ENCODE assay signal across 21 mouse cellular contexts in genomic region chr9:29130316-29130715, GRCm38 (mm10).
DNase-seq lines count a peak whose midpoint lies in the region; ATAC-seq and TF ChIP-seq lines count a peak whose summit lies in the region.
"Had no signal": no experiment of that assay in that cellular context is flagged by ENCODE, and none has a peak within 500 bp of the region (broad histone marks: within the 10 kb centered on the region; RNA-seq: fewer than 3 reads in every experiment).

No protein-coding gene starts in this region.

- H3K9ac ChIP-seq in forebrain, embryonic 16.5 days (replicated peaks; ENCODE audit: low read depth, low read length): no peak overlapping the region
- H3K9ac ChIP-seq in stomach, postnatal 0 days (ENCODE audit: low read length): no peak overlapping the region
- H3K9ac ChIP-seq: embryonic facial prominence, embryonic 13.5 days; heart, embryonic 15.5 days; liver, embryonic 12.5 days; lung, embryonic 14.5 days; midbrain, embryonic 12.5 days had no signal

- DNase-seq in cerebellum, adult 2 months: no peak
- no peak for DNase-seq in cerebellum, adult 11-12 months
- no peak for DNase-seq in left cerebral cortex, adult 2 months (ENCODE audit: extremely low spot score in 1 of 2, low spot score in 2 of 2)
- no peak for DNase-seq in left cerebral cortex, postnatal 36 days (ENCODE audit: low spot score in 2 of 2)
- no peak for DNase-seq in ovary, postnatal 36 days (ENCODE audit: low spot score)
- DNase-seq in stomach, postnatal 0 days (ENCODE audit: low spot score): no peak
- DNase-seq in c-Kit-positive CD71-positive TER-119-positive erythroid progenitor cells, embryonic 14.5 days (ENCODE audit: low spot score): no peak
- DNase-seq: adrenal gland, postnatal 36 days; cerebellum, postnatal 14 days; kidney, adult 2 months; kidney, postnatal 36 days; lung, embryonic 14.5 days; lung, postnatal 4 days; right cerebral cortex, postnatal 14 days had no signal

- no peak for TF ChIP-seq EP300 in stomach, postnatal 0 days (optimal IDR thresholded peaks at IDR 0.05)

- 76% methylated on average over 4 of the region's 4 CpGs for WGBS in cerebellum, adult 2 months
- WGBS in forebrain, embryonic 16.5 days: 5% methylated on average over 4 of the region's 4 CpGs
- 55% methylated on average over 4 of the region's 4 CpGs for WGBS in stomach, postnatal 0 days

- 0 out of 2 replicates have a peak, but pooled peaks have one; percentile 5 for TF ChIP-seq CTCF in cerebellum, adult 2 months (IDR thresholded peaks at IDR 0.05; ENCODE audit: borderline replicate concordance, insufficient read depth, low read depth, low read length)
- peak; percentile 15 for TF ChIP-seq CTCF in left cerebral cortex, adult 2 months (IDR thresholded peaks at IDR 0.05)
- TF ChIP-seq CTCF in stomach, postnatal 0 days (IDR thresholded peaks at IDR 0.05; ENCODE audit: low read depth): no peak

- intact Hi-C loops in left cerebral cortex, adult 2 months (cut with DNase I): no loop called here
- intact Hi-C loops in left cerebral cortex, postnatal 36 days (cut with DNase I): no loop called here

- H3K27ac ChIP-seq in cerebellum, adult 2 months (ENCODE audit: insufficient read depth, low read length): no peak overlapping the region
- no peak overlapping the region for H3K27ac ChIP-seq in left cerebral cortex, adult 2 months
- H3K27ac ChIP-seq in forebrain, embryonic 16.5 days (ENCODE audit: low read length): no peak overlapping the region
- no peak overlapping the region for H3K27ac ChIP-seq in stomach, postnatal 0 days (replicated peaks)
- H3K27ac ChIP-seq: embryonic facial prominence, embryonic 13.5 days; heart, embryonic 15.5 days; liver, embryonic 12.5 days; midbrain, embryonic 12.5 days had no signal

- no peaks in the 10 kb centered on the region for H3K36me3 ChIP-seq in forebrain, embryonic 16.5 days (ENCODE audit: control insufficient read depth, insufficient read depth)
- no peaks in the 10 kb centered on the region for H3K36me3 ChIP-seq in stomach, postnatal 0 days (ENCODE audit: control insufficient read depth, insufficient read depth, low read length)
- H3K36me3 ChIP-seq: embryonic facial prominence, embryonic 13.5 days; G1E; heart, embryonic 15.5 days; liver, embryonic 12.5 days; midbrain, embryonic 12.5 days had no signal

- no peak overlapping the region for H3K4me3 ChIP-seq in cerebellum, adult 2 months (replicated peaks; ENCODE audit: insufficient read depth, low read depth, low read length)
- H3K4me3 ChIP-seq in left cerebral cortex, adult 2 months: no peak overlapping the region
- no peak overlapping the region for H3K4me3 ChIP-seq in forebrain, embryonic 16.5 days (replicated peaks; ENCODE audit: low read length)
- H3K4me3 ChIP-seq in stomach, postnatal 0 days (ENCODE audit: low read depth, low read length): no peak overlapping the region
- H3K4me3 ChIP-seq: embryonic facial prominence, embryonic 13.5 days; heart, embryonic 15.5 days; liver, embryonic 12.5 days; midbrain, embryonic 12.5 days had no signal

- no peaks in the 10 kb centered on the region for H3K27me3 ChIP-seq in cerebellum, adult 2 months (ENCODE audit: control insufficient read depth, insufficient read depth, low read length)
- H3K27me3 ChIP-seq in forebrain, embryonic 16.5 days (replicated peaks; ENCODE audit: control insufficient read depth, insufficient read depth, low read length): no peaks in the 10 kb centered on the region
- no peaks in the 10 kb centered on the region for H3K27me3 ChIP-seq in stomach, postnatal 0 days (ENCODE audit: control insufficient read depth, insufficient read depth, low read length)
- H3K27me3 ChIP-seq: embryonic facial prominence, embryonic 13.5 days; heart, embryonic 15.5 days; liver, embryonic 12.5 days; midbrain, embryonic 12.5 days had no signal

- peaks cover 5% of the 10 kb centered on the region for H3K4me1 ChIP-seq in cerebellum, adult 2 months (ENCODE audit: control insufficient read depth, insufficient read depth, low read length)
- H3K4me1 ChIP-seq in forebrain, embryonic 16.5 days (replicated peaks; ENCODE audit: control insufficient read depth, insufficient read depth, low read length): no peaks in the 10 kb centered on the region; the same call in 1 of the 2 replicates
- H3K4me1 ChIP-seq in stomach, postnatal 0 days (replicated peaks; ENCODE audit: control insufficient read depth, insufficient read depth): no peaks in the 10 kb centered on the region
- H3K4me1 ChIP-seq: heart, embryonic 15.5 days; liver, embryonic 12.5 days had no signal

- no peaks in the 10 kb centered on the region; the same call in 1 of the 2 replicates for H3K9me3 ChIP-seq in forebrain, embryonic 16.5 days (ENCODE audit: control insufficient read depth, low read length)
- no peaks in the 10 kb centered on the region for H3K9me3 ChIP-seq in stomach, postnatal 0 days (ENCODE audit: control insufficient read depth, low read length)
- H3K9me3 ChIP-seq: heart, embryonic 15.5 days; liver, embryonic 12.5 days had no signal

- no peak overlapping the region for H3K4me2 ChIP-seq in forebrain, embryonic 16.5 days (ENCODE audit: low read length)
- no peak overlapping the region for H3K4me2 ChIP-seq in stomach, postnatal 0 days (replicated peaks; ENCODE audit: low read depth)
- H3K4me2 ChIP-seq: embryonic facial prominence, embryonic 13.5 days; heart, embryonic 15.5 days; liver, embryonic 12.5 days; lung, embryonic 14.5 days; midbrain, embryonic 12.5 days had no signal

- no peak for TF ChIP-seq POLR2A in cerebellum, adult 2 months (IDR thresholded peaks at IDR 0.05; ENCODE audit: borderline replicate concordance, insufficient read depth, low read length)

- ATAC-seq in forebrain, embryonic 16.5 days: peak; percentile 89
- ATAC-seq in stomach, postnatal 0 days (ENCODE audit: low FRiP score, low TSS enrichment): no peak
- ATAC-seq: CD4-positive, CD25-positive, alpha-beta regulatory T cell, adult 4 months; liver, embryonic 12.5 days had no signal
